Mouse (Mus musculus) left cerebral cortex, adult 6 months (tissue): ENCODE measurements around the gene Zfp113. TPM values are rescaled to one million over a fixed set of nuclear protein-coding genes. Genes with fewer than 3 reads are reported as not detected.

Source experiments
- long read RNA-seq, 2 experiments: library from polyadenylated mRNA; unstranded; transcript quantifications; one replicate each; pipeline ENCODE4 v2.0.0; 2019 to 2020
- polyA plus RNA-seq: library from polyadenylated mRNA; unstranded; fragments of <200 nt; fragmentation: Nextera tagmentation; gene quantifications from 2 replicates; pipeline ENCODE4 v1.2.3, GENCODE M21; 2021

The Zfp113 gene
- polyA plus RNA-seq: 6.1 and 7.0 TPM in 2 replicates
- long read RNA-seq, experiment 1, full-length matches to known transcripts: 43 of 47 reads
- long read RNA-seq, experiment 1, partial matches to known transcripts: 0 of 47 reads
- long read RNA-seq, experiment 1, other reads (novel, unspliced or antisense): 4 of 47 reads
- long read RNA-seq, experiment 2, full-length matches to known transcripts: 10 of 14 reads
- long read RNA-seq, experiment 2, partial matches to known transcripts: 0 of 14 reads
- long read RNA-seq, experiment 2, other reads (novel, unspliced or antisense): 4 of 14 reads

GRCm38 (mm10) chr5:138155443-138155976 lies at the start of gene Zfp113:
Gene Zfp113 (minus strand): TSS chr5:138155744.

GRCm38 (mm10) chr5:138193771-138194727 lies 38.5 kb upstream of the Zfp113 start, which contains the start of gene Mblac1:
Gene Mblac1 (plus strand): TSS chr5:138194314.

GRCm38 (mm10) chr5:138186950-138187638 lies 31.6 kb upstream of the Zfp113 start, which contains the start of the genes Taf6 and Cnpy4:
Gene Taf6 (minus strand): TSS chr5:138187451.
Gene Cnpy4 (plus strand): TSS chr5:138187485.

GRCm38 (mm10) chr5:138171695-138172491 lies 16.3 kb upstream of the Zfp113 start, which contains the start of the genes Ap4m1 and Mcm7:
Gene Ap4m1 (plus strand): TSS chr5:138172002.
Gene Mcm7 (minus strand): TSS chr5:138172422.

GRCm38 (mm10) chr5:138160842-138161665 lies 5.5 kb upstream of the Zfp113 start, which contains the start of gene Cops6:
Gene Cops6 (plus strand): TSS chr5:138161071.

GRCm38 (mm10) chr5:138116255-138117198 lies 39.0 kb downstream of the Zfp113 start, which contains the start of gene Zscan21:
Gene Zscan21 (plus strand): TSS chr5:138116903.

Other genes starting within 250 kb of the Zfp113 start
- gene Cyp3a13, start 234.1 kb downstream of the Zfp113 start, polyA plus RNA-seq: not detected in 2 replicates
- gene Gjc3, start 192.6 kb downstream of the Zfp113 start, polyA plus RNA-seq: 11.5 and 13.1 TPM in 2 replicates
- gene Azgp1, start 174.2 kb downstream of the Zfp113 start, polyA plus RNA-seq: not detected in 2 replicates
- gene Smok3a, start 134.5 kb downstream of the Zfp113 start, polyA plus RNA-seq: not detected in 2 replicates
- gene Smok3b, start 134.3 kb downstream of the Zfp113 start, polyA plus RNA-seq: not detected in 2 replicates
- not detected in 2 replicates for gene Smok3c, start 102.5 kb downstream of the Zfp113 start, polyA plus RNA-seq
- 9.4 and 10.4 TPM in 2 replicates for gene Zkscan1, start 70.7 kb downstream of the Zfp113 start, polyA plus RNA-seq
- 14.2 and 14.4 TPM in 2 replicates for gene Zscan21, start 38.8 kb downstream of the Zfp113 start, polyA plus RNA-seq
- gene Cops6, start 5.3 kb upstream of the Zfp113 start, polyA plus RNA-seq: 327 and 335 TPM in 2 replicates
- gene Ap4m1, start 16.3 kb upstream of the Zfp113 start, polyA plus RNA-seq: 3.8 and 4.9 TPM in 2 replicates
- gene Mcm7, start 16.7 kb upstream of the Zfp113 start, polyA plus RNA-seq: 8.4 and 12.9 TPM in 2 replicates
- 42.2 and 48.4 TPM in 2 replicates for gene Taf6, start 31.7 kb upstream of the Zfp113 start, polyA plus RNA-seq
- gene Cnpy4, start 31.7 kb upstream of the Zfp113 start, polyA plus RNA-seq: 12.8 and 19.6 TPM in 2 replicates
- 6.4 and 7.0 TPM in 2 replicates for gene Mblac1, start 38.6 kb upstream of the Zfp113 start, polyA plus RNA-seq
- gene Nxpe5, start 70.2 kb upstream of the Zfp113 start, polyA plus RNA-seq: not detected in 2 replicates
- gene Lamtor4, start 99.7 kb upstream of the Zfp113 start, polyA plus RNA-seq: 102 TPM in 2 replicates
- gene BC037034, start 108.3 kb upstream of the Zfp113 start, polyA plus RNA-seq: 3.0 and 17.8 TPM in 2 replicates
- 3.1 and 4.0 TPM in 2 replicates for gene Gal3st4, start 117.1 kb upstream of the Zfp113 start, polyA plus RNA-seq
- not detected in 2 replicates for gene Gm43720, start 124.2 kb upstream of the Zfp113 start, polyA plus RNA-seq
- 0.13 and 0.21 TPM in 2 replicates for gene Gpc2, start 124.3 kb upstream of the Zfp113 start, polyA plus RNA-seq
- gene Stag3, start 124.5 kb upstream of the Zfp113 start, polyA plus RNA-seq: 0.13 and 0.19 TPM in 2 replicates
- 0.18 and 0.30 TPM in 2 replicates for gene Pvrig, start 186.2 kb upstream of the Zfp113 start, polyA plus RNA-seq